Mouse (Mus musculus): ENCODE data around the gene Ttll1. TPM values are rescaled to one million over a fixed set of nuclear protein-coding genes. Genes with fewer than 3 reads are reported as not detected.

The Ttll1 gene
- total and polyA plus RNA-seq, 3 experiments: 2.5 to 9.9 (median 4.9) TPM

DNA sequence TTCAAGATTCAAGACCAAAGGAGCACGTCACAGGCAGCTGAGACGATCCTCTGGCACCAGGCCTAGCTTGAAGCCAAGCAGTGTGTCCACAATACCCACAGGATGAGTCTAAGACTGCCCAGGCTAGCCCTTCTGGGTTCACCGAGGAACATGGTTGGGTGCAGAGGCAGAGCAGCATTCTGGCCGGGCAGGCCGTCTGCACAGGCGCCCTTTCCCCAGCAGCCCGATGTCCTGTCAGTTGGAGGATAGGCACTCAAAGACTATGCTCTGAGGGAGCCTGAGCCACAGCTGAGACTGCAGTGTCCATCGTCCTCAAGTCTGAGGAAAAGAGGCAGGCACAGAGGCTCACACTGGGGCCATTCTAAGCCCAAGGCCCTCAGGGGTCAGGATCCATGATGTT lies 36.5 kb upstream of the Ttll1 start:
- in situ Hi-C loops (cut with MboI; ENCODE audit: low pct_ligation_motif_present, low pct_unique_long_range_greater_than_20kb, low sequenced_read_pairs) (no loop called here), dilution Hi-C loops (cut with MboI; ENCODE audit: extremely low pct_ligation_motif_present, extremely low pct_unique_long_range_greater_than_20kb, low sequenced_read_pairs) (no loop called here)
- H3K4me3 ChIP-seq (replicated peaks in 1 of 3; ENCODE audit: low read depth in 2 of 3, low read length in 2 of 3, poor library complexity in 1 of 3): no peak overlapping the region
- H3K9ac ChIP-seq (ENCODE audit: insufficient read depth, low read depth): no peak overlapping the region
- TF ChIP-seq ZC3H11A (IDR thresholded peaks at IDR 0.05; ENCODE audit: low read depth, low read length) (no peak), UBTF (IDR thresholded peaks at IDR 0.05; ENCODE audit: low read depth, low read length) (no peak), ZNF384 (IDR thresholded peaks at IDR 0.05; ENCODE audit: low read depth, low read length) (no peak), MEF2A (IDR thresholded peaks at IDR 0.05; ENCODE audit: borderline replicate concordance, low read depth, low read length) (no peak), MXI1 (IDR thresholded peaks at IDR 0.05; ENCODE audit: low read depth, low read length) (no peak), HCFC1 (IDR thresholded peaks at IDR 0.05; ENCODE audit: low read depth, low read length) (no peak), MAFK (IDR thresholded peaks at IDR 0.05; ENCODE audit: insufficient replicate concordance, low read length) (no peak), USF2 (conservative IDR thresholded peaks at IDR 0.05; ENCODE audit: low read depth, low read length) (no peak), SMC3 (IDR thresholded peaks at IDR 0.05; ENCODE audit: low read depth, low read length) (no peak), PAX5 (IDR thresholded peaks at IDR 0.05; ENCODE audit: low read length) (no peak), JUN (IDR thresholded peaks at IDR 0.05; ENCODE audit: insufficient read depth, low read depth, low read length) (no peak)
- H3K36me3 ChIP-seq (replicated peaks in 1 of 2; ENCODE audit: control insufficient read depth in 1 of 2, insufficient read depth in 1 of 2, low read length in 1 of 2): peaks cover 54 to 75% of the 10 kb centered on the region in 2 experiments
- no peak overlapping the region for H3K4me2 ChIP-seq (ENCODE audit: insufficient read depth, low read depth, poor library complexity, severe bottlenecking)
- DNase-seq (ENCODE audit: extremely low read depth): no peak
- no peaks in the 10 kb centered on the region for H3K79me2 ChIP-seq (replicated peaks; ENCODE audit: control insufficient read depth, extremely low read depth, insufficient read depth, poor library complexity, severe bottlenecking)
- no peaks in the 10 kb centered on the region for H3K27me3 ChIP-seq (replicated peaks)
- H3K27ac ChIP-seq (ENCODE audit: insufficient read depth, low read depth): no peak overlapping the region
- H3K4me1 ChIP-seq (ENCODE audit: control insufficient read depth in 1 of 2, insufficient read depth in 2 of 2): peaks cover 3 to 26% of the 10 kb centered on the region in 2 experiments; a peak in 3 of 4 replicates
- H3K9me3 ChIP-seq (replicated peaks; ENCODE audit: low read length): no peaks in the 10 kb centered on the region

- peaks cover 10 to 37% of the 10 kb centered on the region in 2 experiments; a peak in 3 of 4 replicates for H3K4me1 ChIP-seq (ENCODE audit: control insufficient read depth in 1 of 2, insufficient read depth in 2 of 2)
- no peaks in the 10 kb centered on the region for H3K27me3 ChIP-seq (replicated peaks)
- no peak overlapping the region for H3K9ac ChIP-seq (ENCODE audit: insufficient read depth, low read depth)
- H3K79me2 ChIP-seq (replicated peaks; ENCODE audit: control insufficient read depth, extremely low read depth, insufficient read depth, poor library complexity, severe bottlenecking): no peaks in the 10 kb centered on the region
- in situ Hi-C loops (cut with MboI; ENCODE audit: low pct_ligation_motif_present, low pct_unique_long_range_greater_than_20kb, low sequenced_read_pairs): no loop called here
- dilution Hi-C loops (cut with MboI; ENCODE audit: extremely low pct_ligation_motif_present, extremely low pct_unique_long_range_greater_than_20kb, low sequenced_read_pairs): no loop called here
- H3K4me3 ChIP-seq (replicated peaks in 1 of 3; ENCODE audit: low read depth in 2 of 3, low read length in 2 of 3, poor library complexity in 1 of 3): no peak overlapping the region
- no peaks in the 10 kb centered on the region for H3K9me3 ChIP-seq (replicated peaks; ENCODE audit: low read length)
- H3K27ac ChIP-seq (ENCODE audit: insufficient read depth, low read depth): no peak overlapping the region
- DNase-seq (ENCODE audit: extremely low read depth): no peak
- no peak for TF ChIP-seq CHD2 (IDR thresholded peaks at IDR 0.05; ENCODE audit: low read length)
- peak; percentile 7; the same call in 1 of the 2 replicates for TF ChIP-seq USF1 (IDR thresholded peaks at IDR 0.05; ENCODE audit: low read depth, low read length)
- no peak overlapping the region for H3K4me2 ChIP-seq (ENCODE audit: insufficient read depth, low read depth, poor library complexity, severe bottlenecking)
- H3K36me3 ChIP-seq (replicated peaks in 1 of 2; ENCODE audit: control insufficient read depth in 1 of 2, insufficient read depth in 1 of 2, low read length in 1 of 2): peaks cover 52 to 64% of the 10 kb centered on the region in 2 experiments
Observed at GRCm38 (mm10) chr15:83546029-83546428, 35.3 kb upstream of the Ttll1 start.

- Histone ChIP-seq H3K4me2 (ENCODE audit: insufficient read depth, low read depth, poor library complexity, severe bottlenecking) (no peak overlapping the region), H3K9ac (ENCODE audit: insufficient read depth, low read depth) (no peak overlapping the region), H3K36me3 (replicated peaks in 1 of 2; ENCODE audit: control insufficient read depth in 1 of 2, insufficient read depth in 1 of 2, low read length in 1 of 2) (peaks cover 11 to 21% of the 10 kb centered on the region in 2 experiments), H3K27me3 (replicated peaks) (no peaks in the 10 kb centered on the region), H3K9me3 (replicated peaks; ENCODE audit: low read length) (no peaks in the 10 kb centered on the region), H3K79me2 (replicated peaks; ENCODE audit: control insufficient read depth, extremely low read depth, insufficient read depth, poor library complexity, severe bottlenecking) (no peaks in the 10 kb centered on the region), H3K4me1 (ENCODE audit: control insufficient read depth in 1 of 2, insufficient read depth in 2 of 2) (peaks cover 17 to 52% of the 10 kb centered on the region in 2 experiments), H3K27ac (ENCODE audit: insufficient read depth, low read depth) (no peak overlapping the region), H3K4me3 (replicated peaks in 1 of 3; ENCODE audit: low read depth in 2 of 3, low read length in 2 of 3, poor library complexity in 1 of 3) (no peak overlapping the region)
- TF ChIP-seq USF2 (conservative IDR thresholded peaks at IDR 0.05; ENCODE audit: low read depth, low read length) (no peak), USF1 (IDR thresholded peaks at IDR 0.05; ENCODE audit: low read depth, low read length) (no peak), ZC3H11A (IDR thresholded peaks at IDR 0.05; ENCODE audit: low read depth, low read length) (no peak), PAX5 (IDR thresholded peaks at IDR 0.05; ENCODE audit: low read length) (no peak), CHD2 (IDR thresholded peaks at IDR 0.05; ENCODE audit: low read length) (no peak), POLR2AphosphoS2 (IDR thresholded peaks at IDR 0.05; ENCODE audit: low read depth, low read length) (no peak), ZMIZ1 (IDR thresholded peaks at IDR 0.05; ENCODE audit: low read depth, low read length) (no peak), RCOR1 (conservative IDR thresholded peaks at IDR 0.05; ENCODE audit: low read depth, low read length) (no peak), RAD21 (IDR thresholded peaks at IDR 0.05; ENCODE audit: low read depth, low read length) (no peak), ZKSCAN1 (IDR thresholded peaks at IDR 0.05; ENCODE audit: borderline replicate concordance, low read depth, low read length) (no peak), SIN3A (IDR thresholded peaks at IDR 0.05; ENCODE audit: low read length) (no peak), ETS1 (conservative IDR thresholded peaks at IDR 0.05; ENCODE audit: low read depth, low read length) (no peak), POLR2A (IDR thresholded peaks at IDR 0.05; ENCODE audit: low read depth, low read length) (no peak), ELF1 (IDR thresholded peaks at IDR 0.05; ENCODE audit: low read depth, low read length) (no peak), IRF4 (IDR thresholded peaks at IDR 0.05; ENCODE audit: low read depth, low read length) (no peak)
- in situ Hi-C loops (cut with MboI; ENCODE audit: low pct_ligation_motif_present, low pct_unique_long_range_greater_than_20kb, low sequenced_read_pairs) (no loop called here), dilution Hi-C loops (cut with MboI; ENCODE audit: extremely low pct_ligation_motif_present, extremely low pct_unique_long_range_greater_than_20kb, low sequenced_read_pairs) (no loop called here)
- DNase-seq (ENCODE audit: extremely low read depth): no peak
Observed at GRCm38 (mm10) chr15:83541647-83542287, 31.1 kb upstream of the Ttll1 start.
